Mouse (Mus musculus): Measurements from ENCODE around the gene Mmrn1. TPM values are rescaled to one million over a fixed set of nuclear protein-coding genes. Genes with fewer than 3 reads are reported as not detected.

The Mmrn1 gene
- total RNA-seq, 2 experiments from 2014 or later: 1.1 to 1.2 TPM

GRCm38 (mm10) chr6:60986914-60987313 is 62.1 kb downstream of the Mmrn1 start:
- DNase-seq (ENCODE audit: extremely low spot score in 1 of 2, low spot score in 2 of 2): peak; percentile 10 to 19
- intact Hi-C loops (cut with DNase I): loop anchor here (10.0 kb wide), 1 partner anchor 188 kb away; no protein-coding TSS in a partner anchor

GRCm38 (mm10) chr6:60987804-60988203 is 63.0 kb downstream of the Mmrn1 start:
- intact Hi-C loops (cut with DNase I): loop anchor here (10.0 kb wide), 1 partner anchor 187 kb away; no protein-coding TSS in a partner anchor
- no peak for DNase-seq (ENCODE audit: extremely low spot score in 1 of 2, low spot score in 2 of 2)

GRCm38 (mm10) chr6:60992366-60992765 is 67.6 kb downstream of the Mmrn1 start:
- intact Hi-C loops (cut with DNase I): no loop called here
- no peak for DNase-seq (ENCODE audit: extremely low spot score in 1 of 2, low spot score in 2 of 2)

GRCm38 (mm10) chr6:60993386-60994108 is 68.8 kb downstream of the Mmrn1 start:
- intact Hi-C loops (cut with DNase I): no loop called here
- no peak for DNase-seq (ENCODE audit: extremely low spot score in 1 of 2, low spot score in 2 of 2)

- no peak for DNase-seq (ENCODE audit: extremely low spot score in 1 of 2, low spot score in 2 of 2)
- intact Hi-C loops (cut with DNase I): no loop called here
Observed at GRCm38 (mm10) chr6:60994114-60994513, 69.3 kb downstream of the Mmrn1 start.

GRCm38 (mm10) chr6:60994521-60994920 is 69.7 kb downstream of the Mmrn1 start:
- intact Hi-C loops (cut with DNase I): no loop called here
- DNase-seq (ENCODE audit: extremely low spot score in 1 of 2, low spot score in 2 of 2): no peak

- intact Hi-C loops (cut with DNase I): no loop called here
- no peak for DNase-seq (ENCODE audit: extremely low spot score in 1 of 2, low spot score in 2 of 2)
Observed at GRCm38 (mm10) chr6:60995596-60995995, 70.8 kb downstream of the Mmrn1 start.

GRCm38 (mm10) chr6:60996328-60996727 is 71.6 kb downstream of the Mmrn1 start:
- DNase-seq (ENCODE audit: extremely low spot score in 1 of 2, low spot score in 2 of 2): no peak
- intact Hi-C loops (cut with DNase I): no loop called here

GRCm38 (mm10) chr6:61001003-61001790 is 76.4 kb downstream of the Mmrn1 start:
- intact Hi-C loops (cut with DNase I): no loop called here
- no peak for DNase-seq (ENCODE audit: extremely low spot score in 1 of 2, low spot score in 2 of 2)

- no peak for DNase-seq (ENCODE audit: extremely low spot score in 1 of 2, low spot score in 2 of 2)
- intact Hi-C loops (cut with DNase I): no loop called here
Observed at GRCm38 (mm10) chr6:61003916-61004765, 79.4 kb downstream of the Mmrn1 start.

GRCm38 (mm10) chr6:61013780-61014179 is 89.0 kb downstream of the Mmrn1 start:
- DNase-seq (ENCODE audit: extremely low spot score in 1 of 2, low spot score in 2 of 2): no peak
- intact Hi-C loops (cut with DNase I): no loop called here

GRCm38 (mm10) chr6:61019689-61020088 is 94.9 kb downstream of the Mmrn1 start:
- DNase-seq (ENCODE audit: extremely low spot score in 1 of 2, low spot score in 2 of 2): no peak
- intact Hi-C loops (cut with DNase I): no loop called here

- intact Hi-C loops (cut with DNase I): no loop called here
Observed at GRCm38 (mm10) chr6:61020995-61021394, 96.2 kb downstream of the Mmrn1 start.

GRCm38 (mm10) chr6:61033251-61033650 is 108.5 kb downstream of the Mmrn1 start:
- DNase-seq (ENCODE audit: extremely low spot score in 1 of 2, low spot score in 2 of 2): no peak
- intact Hi-C loops (cut with DNase I): no loop called here

More at GRCm38 (mm10) chr6:61020995-61021394, 96.2 kb downstream of the Mmrn1 start:
- no peak for DNase-seq (ENCODE audit: extremely low spot score in 1 of 2, low spot score in 2 of 2)

Other genes with a start within 250 kb of the Mmrn1 start
- 100 to 1,000 TPM; 514 to 525 TPM for gene Snca, start 95.1 kb upstream of the Mmrn1 start, total RNA-seq (2021)

All from left cerebral cortex, postnatal 10 days (tissue).